Mouse (Mus musculus) gastrocnemius, postnatal 14 days (tissue): Measurements from ENCODE around the gene Slc38a8. TPM values are rescaled to one million over a fixed set of nuclear protein-coding genes. Genes with fewer than 3 reads are reported as not detected.

Experiments
- DNase-seq: peaks from one replicate; pipeline ENCODE4 v3.0.0; 2021; ENCODE audit warnings: mixed read lengths
- intact Hi-C: fragments of 180-260 bp; cut with DNase I; formaldehyde crosslinking; loops from one replicate; pipeline ENCODE4 v1.15.1; 2025; ENCODE audit warnings: low total_unique reads
- total RNA-seq, 2 experiments: library from RNA; stranded (reverse); gene quantifications; 2 replicates each; pipeline ENCODE4 v1.2.3; 2021

Slc38a8 gene
- total RNA-seq, 2 experiments from 2014 or later = not detected

DNA sequence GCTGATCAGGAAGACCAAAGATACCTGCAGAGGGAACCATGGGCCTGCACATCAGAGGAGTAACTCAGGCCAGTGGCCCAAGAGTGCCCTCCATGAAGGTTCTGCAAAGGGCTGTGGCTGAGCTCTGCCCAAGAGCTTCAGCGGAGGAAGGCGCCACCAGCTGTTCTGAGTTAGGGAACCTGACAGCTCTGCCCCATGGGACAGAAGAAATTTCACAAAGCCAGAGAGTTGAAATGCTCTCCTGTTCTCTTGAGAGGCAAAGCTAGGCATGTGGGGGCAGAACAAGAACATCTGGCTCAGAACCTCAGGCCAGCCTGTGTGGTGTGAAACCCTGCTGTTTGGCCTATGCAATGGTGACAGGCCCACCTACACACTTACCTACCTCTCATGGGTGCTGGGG is 1.7 kb downstream of the Slc38a8 start:
- intact Hi-C loops = loop anchor here (5.0 to 10.0 kb wide), 2 partner anchors 53 to 85 kb away; partner anchors contain the start of gene Necab2
- no peak for DNase-seq

- DNase-seq = no peak
- intact Hi-C loops = loop anchor here (5.0 to 10.0 kb wide), 2 partner anchors 50 to 82 kb away; partner anchors contain the start of gene Necab2
These were observed 4.7 kb downstream of the Slc38a8 start for GRCm38 (mm10) chr8:119496848-119497247.

DNA sequence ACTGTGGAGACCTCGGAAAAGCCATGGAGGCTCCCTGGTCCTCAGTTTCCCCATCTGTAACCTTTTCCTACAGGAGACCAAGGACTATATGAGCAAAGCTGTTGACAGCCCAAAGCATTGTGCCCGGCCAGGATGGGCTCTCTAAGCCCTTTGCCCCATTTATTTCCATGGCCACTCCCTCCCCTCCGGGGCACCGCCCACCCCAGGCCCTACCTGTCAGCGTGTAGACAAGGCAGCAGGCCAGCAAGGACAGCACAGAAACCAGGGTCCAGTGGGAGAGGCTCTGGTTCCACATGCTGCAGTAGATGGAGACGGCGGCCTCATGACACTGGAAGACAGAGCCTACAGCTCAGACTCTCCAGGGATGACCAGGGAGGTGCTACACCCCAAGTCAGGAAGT is 14.4 kb downstream of the Slc38a8 start:
- DNase-seq = no peak
- intact Hi-C loops = no loop called here

DNA sequence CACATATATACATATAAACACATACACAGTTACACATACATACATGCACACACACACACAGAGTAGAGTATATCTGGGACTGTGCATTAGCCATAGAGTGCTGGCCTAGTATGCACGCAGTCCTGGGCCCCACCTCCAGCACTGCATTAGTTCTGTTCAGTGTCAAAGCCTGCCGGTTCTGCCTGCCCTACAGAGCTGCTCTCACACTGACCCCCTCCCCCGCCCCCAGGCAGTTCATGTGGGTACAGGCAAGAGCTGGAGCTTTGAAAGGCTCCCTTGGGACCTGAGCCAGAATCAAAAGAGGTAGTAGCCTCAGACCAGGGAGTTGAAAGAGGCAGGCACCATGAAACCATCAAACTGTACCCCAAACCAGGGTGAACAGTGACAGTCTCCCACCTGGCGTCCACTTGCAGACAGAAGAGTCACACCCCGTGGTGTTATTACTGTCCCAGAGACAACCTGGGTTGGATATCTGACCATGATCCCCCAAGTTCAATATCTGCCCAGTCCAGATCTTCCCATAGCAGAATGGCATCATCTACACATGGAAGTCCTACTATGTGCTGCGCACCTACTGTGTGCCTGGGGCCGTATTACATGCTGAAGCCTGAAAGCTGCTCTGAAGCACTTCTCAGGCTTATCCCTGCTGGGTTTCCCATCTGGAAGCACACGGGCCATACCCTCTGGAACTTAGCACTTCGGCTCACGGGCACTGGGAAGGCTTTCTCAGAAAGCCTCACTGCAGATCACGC is 17.2 kb downstream of the Slc38a8 start:
- intact Hi-C loops = no loop called here
- DNase-seq = no peak

GRCm38 (mm10) chr8:119478684-119479083 is 22.8 kb downstream of the Slc38a8 start:
- no peak for DNase-seq
- intact Hi-C loops = no loop called here

DNA sequence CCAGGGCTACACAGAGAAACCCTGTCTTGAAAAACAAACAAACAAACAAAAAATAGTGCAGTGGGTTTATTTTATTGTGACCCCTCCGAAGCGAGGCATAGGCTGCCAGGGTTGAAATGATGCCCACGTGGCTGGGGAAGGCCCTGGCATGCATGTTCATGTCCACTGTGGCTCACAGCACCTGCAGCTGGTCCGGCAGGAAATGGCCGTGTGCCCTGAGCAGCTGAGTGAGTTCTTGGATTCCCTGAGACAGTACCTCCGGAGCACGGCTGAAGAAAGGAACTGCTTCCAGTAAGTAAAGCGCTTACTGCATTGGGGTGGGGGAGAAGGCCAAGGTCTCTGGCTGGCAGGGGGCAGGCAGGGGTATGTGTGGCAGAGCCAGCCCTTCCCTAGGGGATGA is 33.4 kb downstream of the Slc38a8 start:
- intact Hi-C loops = no loop called here
- no peak for DNase-seq

DNA sequence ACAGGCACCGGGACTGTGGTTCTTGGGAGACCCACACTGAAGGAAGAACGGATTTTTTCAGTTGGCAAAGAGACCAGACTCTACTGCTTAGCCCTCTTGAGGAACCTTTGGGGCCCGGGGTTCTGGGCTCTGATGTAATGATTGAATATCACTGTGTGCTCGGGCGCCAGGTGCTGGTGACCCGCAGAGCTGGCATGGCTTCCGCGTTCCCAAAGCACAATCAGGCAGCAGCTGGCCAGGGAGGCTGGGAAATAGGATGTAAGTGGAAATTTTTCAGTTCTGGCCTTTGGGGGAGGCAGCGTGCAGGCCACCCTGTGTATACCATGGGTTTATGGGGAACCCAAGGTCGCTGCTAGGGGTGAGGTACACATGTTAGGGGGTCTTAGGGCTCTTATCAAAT is 34.7 kb downstream of the Slc38a8 start:
- intact Hi-C loops = no loop called here
- DNase-seq = no peak

DNA sequence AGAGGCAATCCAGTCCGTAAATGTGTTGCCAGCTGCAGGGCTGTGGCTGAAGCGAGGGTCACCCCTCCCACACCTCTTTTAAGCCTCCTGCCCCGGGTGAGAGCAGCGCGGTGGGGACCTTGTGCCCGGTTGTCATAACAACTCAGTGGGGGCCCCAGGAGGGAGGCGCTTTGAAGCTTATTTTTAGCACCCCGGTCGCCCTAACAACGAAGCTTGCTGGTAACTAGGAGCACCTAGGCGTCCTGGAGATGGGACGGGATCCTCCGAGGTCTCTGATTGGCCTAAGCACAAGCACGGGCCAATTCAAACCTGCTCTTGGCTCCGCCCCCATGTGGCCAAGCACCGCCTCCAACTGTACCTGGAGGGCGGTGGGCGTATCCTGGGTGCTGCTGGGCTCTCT is 35.4 kb downstream of the Slc38a8 start:
- intact Hi-C loops = no loop called here
- DNase-seq = no peak

DNA sequence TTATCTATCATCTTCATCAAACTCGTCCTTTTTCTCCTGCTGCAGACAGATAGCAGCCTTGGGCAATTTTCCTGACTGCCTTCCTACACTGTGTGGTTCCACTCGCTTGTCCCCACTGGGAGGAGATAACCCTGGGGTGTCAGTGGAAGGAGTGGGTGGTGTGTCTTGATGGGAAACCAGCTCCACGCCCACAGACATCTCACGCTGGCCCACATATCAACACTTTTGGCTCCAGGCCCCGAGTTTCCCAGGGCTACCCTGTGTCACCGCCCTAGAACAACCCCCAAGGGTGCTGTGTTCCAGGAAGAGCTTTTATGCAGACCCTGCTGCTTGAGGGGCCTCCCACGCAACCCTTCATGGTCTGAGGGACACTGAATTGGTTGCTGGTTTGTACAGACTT is 37.8 kb downstream of the Slc38a8 start:
- intact Hi-C loops = no loop called here
- no peak for DNase-seq

DNA sequence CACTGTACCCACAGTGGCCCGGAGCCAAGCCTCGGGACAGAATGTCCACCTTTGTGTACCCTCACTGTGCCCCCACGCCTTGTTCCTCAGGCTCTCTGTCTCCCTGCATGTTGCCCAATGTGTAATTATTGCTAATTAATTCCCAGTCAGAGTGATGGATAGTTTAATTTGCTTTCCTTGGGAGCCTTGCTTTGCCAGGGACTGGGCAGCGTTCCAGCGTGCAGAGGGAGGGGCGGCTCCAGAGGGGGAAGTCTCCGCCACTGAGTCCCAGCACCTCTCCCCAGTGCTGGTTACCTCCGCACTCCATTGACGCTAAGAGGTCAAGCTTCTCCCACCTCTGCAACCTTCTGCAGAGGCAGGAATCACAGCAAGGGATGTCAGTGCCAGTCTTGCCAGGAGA is 40.1 kb downstream of the Slc38a8 start:
- no peak for DNase-seq
- intact Hi-C loops = no loop called here

- no peak for DNase-seq
- intact Hi-C loops = no loop called here
These were observed 41.8 kb downstream of the Slc38a8 start for GRCm38 (mm10) chr8:119459724-119460123.

DNA sequence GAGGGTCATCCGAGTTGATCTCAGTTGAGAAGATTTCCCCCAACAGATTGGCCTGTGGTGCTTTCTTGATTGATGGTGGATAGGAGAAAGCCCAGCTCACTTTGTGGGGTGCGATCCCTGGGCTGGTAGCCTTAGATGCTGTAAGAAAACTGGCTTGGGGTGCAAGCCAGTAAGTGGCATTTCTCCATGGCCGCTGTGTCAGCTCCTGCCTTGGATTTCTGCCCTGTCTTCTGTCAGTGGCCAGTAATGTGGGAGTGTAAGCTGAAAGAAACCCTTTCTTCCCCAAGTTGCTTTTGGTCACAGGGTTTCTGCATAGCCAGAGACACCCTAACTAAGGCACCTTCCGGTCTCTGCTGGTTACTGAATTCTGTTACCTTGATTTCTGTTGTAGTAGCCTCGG is 45.5 kb downstream of the Slc38a8 start:
- intact Hi-C loops = no loop called here
- no peak for DNase-seq

GRCm38 (mm10) chr8:119452919-119453318 is 48.6 kb downstream of the Slc38a8 start:
- DNase-seq = no peak
- intact Hi-C loops = no loop called here

- DNase-seq = no peak
- intact Hi-C loops = no loop called here
These were observed 50.4 kb downstream of the Slc38a8 start for GRCm38 (mm10) chr8:119451131-119451530.

GRCm38 (mm10) chr8:119449627-119450026 is 51.9 kb downstream of the Slc38a8 start:
- intact Hi-C loops = loop anchor here (5.0 to 10.0 kb wide), 3 partner anchors 48 to 225 kb away; partner anchors contain the start of gene Taf1c
- no peak for DNase-seq

- no peak for DNase-seq
These were observed 53.7 kb downstream of the Slc38a8 start for GRCm38 (mm10) chr8:119447781-119448170.

GRCm38 (mm10) chr8:119446990-119447780 is 54.3 kb downstream of the Slc38a8 start:
- intact Hi-C loops = loop anchor here (5.0 to 10.0 kb wide), 3 partner anchors 50 to 228 kb away; partner anchors contain the start of gene Taf1c
- DNase-seq = no peak

More at GRCm38 (mm10) chr8:119447781-119448170, 53.7 kb downstream of the Slc38a8 start:
- intact Hi-C loops = loop anchor here (5.0 to 10.0 kb wide), 3 partner anchors 50 to 227 kb away; partner anchors contain the start of gene Taf1c

GRCm38 (mm10) chr8:119446211-119446989 is 55.1 kb downstream of the Slc38a8 start, which contains the start of gene Necab2:
Necab2 (plus strand) TSS chr8:119446719.
- intact Hi-C loops = loop anchor here (5.0 to 10.0 kb wide), 3 partner anchors 51 to 228 kb away; partner anchors contain the start of gene Taf1c
- DNase-seq = peak; percentile 82

DNA sequence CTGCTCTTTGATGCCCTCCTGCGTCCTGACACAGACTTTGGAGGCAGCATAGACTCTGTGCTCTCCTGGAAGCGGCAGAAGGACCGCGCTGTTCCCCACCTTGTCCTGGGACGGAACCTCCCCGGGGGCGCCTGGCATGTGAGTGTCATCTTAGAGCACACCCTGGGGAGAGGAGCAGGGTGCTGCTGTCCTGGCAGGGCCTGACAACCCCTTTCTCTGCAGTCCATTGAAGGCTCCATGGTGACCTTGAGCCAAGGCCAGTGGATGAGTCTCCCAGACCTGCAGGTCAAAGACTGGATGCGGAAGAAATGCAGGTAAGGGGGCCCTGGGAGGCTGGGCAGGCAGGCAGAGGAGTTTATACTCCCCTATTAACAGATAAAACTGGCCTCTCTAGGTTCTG is 58.5 kb downstream of the Slc38a8 start:
- intact Hi-C loops = loop anchor here (10.0 kb wide), 2 partner anchors 162 to 232 kb away; partner anchors contain the start of gene Taf1c
- no peak for DNase-seq
